Mouse (Mus musculus): ENCODE measurements around the gene Syne1. TPM values are rescaled to one million over a fixed set of nuclear protein-coding genes. Genes with fewer than 3 reads are reported as not detected.

The Syne1 gene
- polyA plus RNA-seq (2012; rRNA removed), result 4.9 and 6.0 TPM in 2 replicates

DNA sequence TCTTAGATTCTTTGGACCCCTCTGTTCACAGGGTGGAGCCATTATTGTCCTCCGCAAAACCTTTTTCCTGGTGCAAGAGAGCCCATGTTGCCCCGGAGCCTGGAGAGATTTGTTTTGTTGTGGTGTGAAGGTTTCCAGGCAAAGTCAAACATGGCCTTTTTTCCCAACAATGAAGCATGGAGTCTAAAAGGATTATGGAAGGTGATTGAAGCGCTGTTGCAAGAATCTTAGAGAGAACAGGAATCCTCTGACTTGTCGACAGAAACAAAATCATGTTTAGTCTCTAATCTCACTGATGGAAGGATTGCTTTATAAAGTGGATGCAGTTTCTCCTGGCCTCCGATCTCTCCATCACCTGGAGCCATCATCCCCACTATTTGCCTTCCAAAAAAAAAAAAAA lies at the start of gene Syne1:
Syne1 (minus strand) TSS at position 101 of the 400 bp plus-strand sequence.

DNA sequence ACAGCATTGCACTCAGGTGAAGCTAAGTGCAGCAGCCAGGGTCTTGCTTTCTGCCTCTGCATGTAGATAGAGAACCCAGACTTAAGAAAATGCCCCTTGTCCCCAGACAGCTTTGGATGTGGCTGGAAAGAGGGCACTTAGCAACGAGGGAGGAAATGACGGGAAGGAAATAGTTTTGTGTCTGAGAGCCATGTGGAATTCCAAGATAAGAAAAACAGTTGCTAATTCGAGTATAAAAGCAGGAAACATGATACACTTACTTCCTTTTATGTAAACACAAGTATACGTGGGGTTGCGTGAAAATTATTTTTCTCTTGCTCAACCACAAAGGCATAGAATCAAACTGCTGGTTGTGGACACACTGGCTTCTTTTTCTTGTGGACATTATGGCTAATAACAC lies 42.2 kb upstream of the Syne1 start, which contains the start of gene Myct1:
Myct1 (plus strand) TSS at position 312 of the 400 bp plus-strand sequence.

DNA sequence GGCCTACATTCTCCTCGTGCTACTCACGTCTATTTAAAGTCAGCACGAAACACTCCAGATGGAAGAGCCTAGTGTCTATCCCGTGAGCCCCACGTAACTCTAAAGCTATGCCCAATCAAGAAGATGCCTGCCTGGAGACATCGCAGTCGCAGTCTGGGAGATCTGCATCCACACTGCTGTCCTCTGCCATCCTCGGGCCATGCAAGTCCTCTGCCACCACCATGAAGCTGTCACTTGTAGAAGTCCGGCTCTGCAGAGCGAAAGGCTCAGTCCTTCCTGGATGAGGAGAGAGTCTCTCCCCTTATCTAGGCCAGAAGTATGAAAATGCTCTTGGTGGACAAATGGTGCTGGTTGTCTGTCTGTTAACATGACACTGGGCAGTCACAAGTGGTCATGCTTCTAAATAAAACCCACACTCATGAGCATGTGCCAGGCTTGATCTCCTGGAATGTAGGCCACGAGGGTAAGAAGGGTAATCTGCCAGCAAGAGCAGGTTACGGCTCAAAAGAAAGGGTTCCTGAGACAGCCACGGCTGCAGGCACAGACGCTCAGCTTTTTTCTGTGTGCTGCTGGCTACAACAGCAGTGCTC lies 482.5 kb downstream of the Syne1 start, which contains the start of gene Gm10097:
Gm10097 (plus strand) TSS at position 517 of the 590 bp plus-strand sequence.

Other genes starting within 250 kb of the Syne1 start
- 0.73 and 1.9 TPM in 2 replicates for gene Myct1, start 42.3 kb upstream of the Syne1 start, polyA plus RNA-seq (2012; rRNA removed)
- gene Vip, start 87.7 kb upstream of the Syne1 start, polyA plus RNA-seq (2012; rRNA removed), result 0.17 and 0.19 TPM in 2 replicates